Mouse (Mus musculus): ENCODE results near the gene Polr3k. TPM values are rescaled to one million over a fixed set of nuclear protein-coding genes. Genes with fewer than 3 reads are reported as not detected.

Gene Polr3k
- polyA plus RNA-seq, 1 experiment: 5.0 TPM

GRCm38 (mm10) chr2:181871039-181871438 is 6.9 kb downstream of the Polr3k start:
- DNase-seq: no peak
- H3K4me1 ChIP-seq (ENCODE audit: control insufficient read depth, insufficient read depth, low read length): no peaks in the 10 kb centered on the region; the same call in 1 of the 2 replicates
- no peak for TF ChIP-seq CTCF (IDR thresholded peaks at IDR 0.05; ENCODE audit: insufficient read depth, low read length)
- no peak for TF ChIP-seq POLR2A (IDR thresholded peaks at IDR 0.05; ENCODE audit: borderline replicate concordance, extremely low read depth, low read depth, low read length)
- H3K4me3 ChIP-seq (replicated peaks; ENCODE audit: extremely low read depth, low read depth, low read length): no peak overlapping the region
- 92% methylated on average over 2 of the region's 2 CpGs for WGBS

DNA sequence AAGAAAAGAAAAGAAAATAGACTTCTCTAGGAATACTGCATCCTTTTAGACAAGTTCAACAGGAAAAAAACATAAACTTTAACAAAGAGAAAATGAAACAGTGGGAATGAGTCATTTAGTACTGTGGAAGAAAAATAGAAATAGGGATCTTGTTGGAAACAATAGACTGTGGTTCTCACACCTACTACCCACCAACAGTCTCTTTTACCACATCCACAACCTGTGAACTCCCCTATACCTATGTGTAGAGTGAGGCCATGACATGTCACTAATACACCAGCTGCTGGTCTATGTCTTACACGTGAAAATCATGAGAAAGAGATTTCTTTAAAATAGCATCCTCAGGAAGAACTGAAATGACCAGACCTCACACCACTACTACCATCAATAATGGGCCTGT is 14.8 kb downstream of the Polr3k start:
- 72% methylated on average over 1 of the region's 1 CpGs for whole genome bisulfite sequencing
- TF ChIP-seq POLR2A (IDR thresholded peaks at IDR 0.05; ENCODE audit: borderline replicate concordance, extremely low read depth, low read depth, low read length) (no peak), CTCF (IDR thresholded peaks at IDR 0.05; ENCODE audit: insufficient read depth, low read length) (no peak)
- DNase-seq: no peak
- no peak overlapping the region for H3K4me3 ChIP-seq (replicated peaks; ENCODE audit: extremely low read depth, low read depth, low read length)
- no peaks in the 10 kb centered on the region for H3K4me1 ChIP-seq (ENCODE audit: control insufficient read depth, insufficient read depth, low read length)

DNA sequence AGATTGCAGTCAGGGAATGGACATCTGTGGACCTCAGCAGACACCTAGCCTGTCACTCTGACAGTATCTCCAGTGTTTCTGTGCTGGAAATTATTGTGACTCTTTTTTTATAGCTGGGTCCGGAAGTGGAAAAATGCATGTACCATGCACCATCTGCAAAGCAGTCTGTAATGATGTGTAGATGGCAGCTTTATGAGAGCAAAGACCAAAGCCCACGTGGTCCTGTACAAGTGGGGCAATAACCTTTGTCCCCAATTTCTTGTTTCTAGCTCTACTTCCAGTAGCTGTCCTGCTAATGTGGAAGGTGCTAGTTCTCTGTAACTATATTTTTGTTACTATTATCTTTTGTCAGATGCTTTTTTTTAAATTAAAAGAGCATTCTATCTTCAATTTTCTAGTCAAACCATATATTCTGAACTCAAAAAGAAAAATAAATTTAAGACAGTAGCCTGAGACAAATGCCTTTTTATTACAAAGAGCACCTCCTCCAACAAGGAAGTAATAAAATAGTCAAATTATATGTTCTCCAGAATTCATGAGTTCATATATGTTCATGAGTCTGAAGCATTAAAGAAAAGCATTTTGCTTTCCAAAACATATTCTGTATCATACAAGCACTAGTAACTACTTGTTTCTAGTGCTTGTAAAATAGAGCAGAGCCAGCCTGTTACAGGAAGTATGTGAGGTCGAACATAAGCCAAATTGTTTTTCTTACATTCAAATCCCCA is 19.0 kb downstream of the Polr3k start:
- 68% methylated on average over 3 of the region's 3 CpGs for WGBS
- no peak overlapping the region for H3K4me3 ChIP-seq (replicated peaks; ENCODE audit: extremely low read depth, low read depth, low read length)
- no peaks in the 10 kb centered on the region for H3K4me1 ChIP-seq (ENCODE audit: control insufficient read depth, insufficient read depth, low read length)
- no peak for DNase-seq
- TF ChIP-seq CTCF (IDR thresholded peaks at IDR 0.05; ENCODE audit: insufficient read depth, low read length) (no peak), POLR2A (IDR thresholded peaks at IDR 0.05; ENCODE audit: borderline replicate concordance, extremely low read depth, low read depth, low read length) (no peak)

GRCm38 (mm10) chr2:181917861-181918260 is 53.7 kb downstream of the Polr3k start:
- no peak for TF ChIP-seq POLR2A (IDR thresholded peaks at IDR 0.05; ENCODE audit: borderline replicate concordance, extremely low read depth, low read depth, low read length)
- TF ChIP-seq CTCF (IDR thresholded peaks at IDR 0.05; ENCODE audit: insufficient read depth, low read length): no peak
- no peak for DNase-seq
- WGBS: 45% methylated on average over 3 of the region's 3 CpGs
- Histone ChIP-seq H3K4me3 (replicated peaks; ENCODE audit: extremely low read depth, low read depth, low read length) (no peak overlapping the region), H3K4me1 (ENCODE audit: control insufficient read depth, insufficient read depth, low read length) (no peaks in the 10 kb centered on the region)

DNA sequence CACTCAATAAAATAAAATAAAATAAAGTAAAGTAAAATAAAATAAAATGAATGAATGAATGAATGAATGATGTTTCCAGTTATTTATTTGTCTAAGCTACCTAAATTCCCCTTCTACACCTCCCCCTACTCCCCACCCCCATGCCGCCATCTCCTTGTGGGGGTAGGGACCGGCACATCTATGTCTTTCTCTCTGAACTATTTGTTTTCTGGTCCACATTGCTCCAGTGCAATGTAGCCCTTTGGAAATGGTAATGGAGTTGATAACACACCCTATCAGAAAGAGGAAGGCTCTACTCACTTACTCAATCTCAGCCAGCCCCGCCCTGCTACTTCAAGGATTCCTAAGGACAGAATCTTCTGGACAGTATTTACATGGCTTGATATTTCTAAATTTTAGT is 54.4 kb downstream of the Polr3k start:
- Histone ChIP-seq H3K4me3 (replicated peaks; ENCODE audit: extremely low read depth, low read depth, low read length) (no peak overlapping the region), H3K4me1 (ENCODE audit: control insufficient read depth, insufficient read depth, low read length) (no peaks in the 10 kb centered on the region)
- no peak for DNase-seq
- WGBS: 47% methylated on average over 3 of the region's 3 CpGs
- no peak for TF ChIP-seq CTCF (IDR thresholded peaks at IDR 0.05; ENCODE audit: insufficient read depth, low read length)
- TF ChIP-seq POLR2A (IDR thresholded peaks at IDR 0.05; ENCODE audit: borderline replicate concordance, extremely low read depth, low read depth, low read length): no peak

Other genes starting within 250 kb of the Polr3k start
- gene Gm29797, start 207.3 kb upstream of the Polr3k start, polyA plus RNA-seq (2012; rRNA removed): not detected in 2 replicates
- gene Sox18, start 192.7 kb upstream of the Polr3k start, polyA plus RNA-seq (2012; rRNA removed): 393 and 460 TPM in 2 replicates
- gene Tcea2, start 184.0 kb upstream of the Polr3k start, polyA plus RNA-seq (2012; rRNA removed): 9.9 and 15.7 TPM in 2 replicates
- gene Rgs19, start 170.4 kb upstream of the Polr3k start, polyA plus RNA-seq (2012; rRNA removed): 77.2 and 82.8 TPM in 2 replicates
- not detected in 2 replicates for gene Lkaaear1, start 165.9 kb upstream of the Polr3k start, polyA plus RNA-seq (2012; rRNA removed)
- 0.06 and 0.09 TPM in 2 replicates for gene Oprl1, start 149.3 kb upstream of the Polr3k start, polyA plus RNA-seq (2012; rRNA removed)
- 0.02 TPM in 1 of 2 replicates, not detected in the other for gene Myt1, start 101.0 kb upstream of the Polr3k start, polyA plus RNA-seq (2012; rRNA removed)
- gene Pcmtd2, start 26.5 kb upstream of the Polr3k start, polyA plus RNA-seq (2012; rRNA removed): 22.5 and 34.4 TPM in 2 replicates
- not detected in 2 replicates for gene Gm14496, start 126.8 kb downstream of the Polr3k start, polyA plus RNA-seq (2012; rRNA removed)